Mouse (Mus musculus): ENCODE results near the gene Zfhx3.

Gene Zfhx3

DNA sequence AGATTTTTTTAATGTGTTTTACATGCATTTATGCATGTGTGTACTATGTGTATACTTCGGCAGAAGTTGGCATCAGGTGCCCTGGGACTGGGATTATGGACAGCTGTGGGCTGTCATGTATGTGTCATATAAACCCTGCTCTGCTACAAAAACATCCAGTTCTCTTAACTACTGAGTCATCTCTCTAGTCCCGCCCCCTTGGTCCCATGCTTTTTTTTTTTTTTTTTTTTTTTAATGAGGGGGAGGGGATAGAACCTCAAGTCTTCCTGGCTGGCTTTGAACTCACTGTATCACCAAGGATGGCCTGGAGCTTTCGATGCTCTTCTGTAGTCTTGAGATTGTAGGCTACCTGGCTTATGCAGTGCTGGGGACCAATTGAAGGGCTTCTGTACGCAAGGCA, 827.9 kb downstream of the Zfhx3 start:
- in situ Hi-C loops (cut with MboI; ENCODE audit: low sequenced_read_pairs) = no loop called here

DNA sequence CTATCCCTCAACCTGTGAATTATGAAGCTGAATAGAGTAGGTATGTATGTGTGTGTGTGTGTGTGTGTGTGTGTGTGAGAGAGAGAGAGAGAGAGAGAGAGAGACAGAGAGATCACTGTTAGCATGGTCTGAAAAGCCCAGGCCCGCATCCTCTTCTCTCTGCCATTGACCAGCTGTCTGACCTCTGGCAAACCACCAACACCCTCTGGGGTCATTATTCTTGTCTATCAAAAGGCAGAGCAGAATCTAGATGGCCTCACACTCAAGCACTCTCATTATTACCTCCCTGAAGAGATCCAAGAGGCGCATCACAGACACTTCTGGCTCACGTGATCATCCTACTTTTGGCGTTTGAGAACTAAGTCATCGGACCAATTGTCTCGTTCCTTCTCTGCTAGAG, 831.0 kb downstream of the Zfhx3 start:
- in situ Hi-C loops (cut with MboI; ENCODE audit: low sequenced_read_pairs) = no loop called here

DNA sequence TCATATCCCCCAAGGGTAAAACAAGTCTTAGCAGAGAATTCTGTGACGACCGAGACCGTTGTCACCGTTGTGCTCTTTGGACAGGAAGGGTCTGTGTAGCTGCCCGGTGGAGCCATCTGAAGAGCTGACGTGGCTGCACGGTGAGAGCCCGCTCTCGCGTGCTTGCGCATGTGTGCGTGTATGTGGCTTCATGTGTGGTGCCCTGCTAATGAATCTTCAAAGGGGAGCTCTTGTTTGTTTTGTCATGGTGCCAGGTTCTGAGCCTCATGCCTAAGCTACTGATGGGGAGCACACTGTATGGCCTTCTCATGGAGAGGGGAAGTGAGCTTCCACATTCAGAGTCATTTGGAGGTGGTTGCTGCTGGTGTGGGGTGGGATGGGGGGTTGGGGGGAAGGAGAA, 835.6 kb downstream of the Zfhx3 start:
- in situ Hi-C loops (cut with MboI; ENCODE audit: low sequenced_read_pairs) = no loop called here

DNA sequence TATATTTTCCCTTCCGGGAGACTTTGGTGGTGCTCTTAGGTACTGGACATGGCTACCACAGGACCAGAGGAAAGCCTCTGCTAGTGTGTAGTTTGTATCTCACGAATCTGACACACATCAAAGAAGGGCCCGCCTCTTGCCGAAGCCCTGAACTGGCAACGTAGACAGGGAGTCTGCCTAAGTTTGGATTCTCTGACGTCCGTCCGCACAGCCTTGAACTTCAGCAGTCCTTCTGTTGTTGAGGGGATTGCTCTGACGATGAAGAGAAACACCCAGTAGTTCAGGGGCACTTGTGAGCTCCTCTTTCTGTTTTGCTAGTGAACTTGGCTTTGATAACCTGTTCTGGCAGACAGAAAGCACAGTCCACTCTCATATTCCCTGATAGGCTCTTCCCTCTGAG, 836.1 kb downstream of the Zfhx3 start:
- in situ Hi-C loops (cut with MboI; ENCODE audit: low sequenced_read_pairs) = no loop called here

DNA sequence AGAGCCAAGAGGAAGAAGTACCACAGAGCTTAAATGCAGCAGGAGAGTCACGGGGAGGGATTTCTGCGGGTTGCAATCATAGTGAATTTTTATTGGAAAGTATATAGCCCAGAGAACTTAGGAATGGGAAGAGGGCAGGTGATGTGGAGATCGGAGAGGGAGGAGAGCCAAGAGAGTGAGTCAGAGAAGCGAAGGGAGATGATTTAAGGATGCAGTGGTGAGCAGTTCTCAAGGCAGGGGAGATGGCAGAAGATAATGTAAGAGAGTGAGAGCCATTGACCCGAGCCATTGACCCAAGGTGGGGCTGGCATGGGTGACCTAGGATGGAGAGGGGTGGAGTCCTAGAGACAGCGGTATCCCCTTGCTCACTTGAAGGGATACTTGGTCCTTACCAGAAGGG, 838.3 kb downstream of the Zfhx3 start:
- in situ Hi-C loops (cut with MboI; ENCODE audit: low sequenced_read_pairs) = no loop called here

DNA sequence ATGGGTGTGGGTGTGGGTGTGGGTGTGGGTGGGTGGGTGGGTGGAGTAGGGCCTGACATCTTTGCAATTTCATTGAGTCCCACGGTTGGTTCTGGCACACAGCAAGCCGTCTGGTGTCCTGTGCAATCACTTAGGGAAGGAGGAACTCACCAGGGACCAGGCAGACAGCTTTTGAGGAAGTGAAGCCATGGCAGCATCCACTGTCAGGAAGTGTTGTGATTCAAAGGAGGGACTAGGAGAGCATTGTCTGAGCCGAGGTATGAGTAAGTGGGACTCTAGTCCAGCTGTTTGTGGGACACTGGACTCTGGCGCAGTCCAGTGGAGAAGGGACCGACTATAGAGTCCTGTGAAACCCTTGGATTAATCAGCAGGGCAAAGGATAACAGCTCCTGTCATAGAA, 838.7 kb downstream of the Zfhx3 start:
- in situ Hi-C loops (cut with MboI; ENCODE audit: low sequenced_read_pairs) = no loop called here

DNA sequence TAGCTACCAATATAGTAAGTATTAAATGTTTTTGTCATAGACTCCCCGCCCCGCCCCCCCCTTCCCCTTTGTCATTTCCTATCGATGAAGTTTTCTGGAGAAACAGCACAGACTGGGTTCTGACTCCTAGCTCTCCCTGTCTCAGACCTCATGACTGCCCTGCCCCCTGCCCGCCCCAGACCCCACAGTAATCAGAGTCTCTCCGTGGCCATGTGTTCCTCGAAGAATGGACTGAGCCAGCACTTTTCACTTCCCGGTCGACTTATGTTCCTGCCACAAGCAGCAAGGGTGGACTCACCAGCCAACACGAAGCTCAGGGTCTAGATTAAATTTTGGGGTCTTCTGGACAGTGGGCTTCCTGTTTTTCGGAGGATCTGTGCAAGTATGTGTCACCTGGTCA, 840.7 kb downstream of the Zfhx3 start:
- in situ Hi-C loops (cut with MboI; ENCODE audit: low sequenced_read_pairs) = no loop called here

DNA sequence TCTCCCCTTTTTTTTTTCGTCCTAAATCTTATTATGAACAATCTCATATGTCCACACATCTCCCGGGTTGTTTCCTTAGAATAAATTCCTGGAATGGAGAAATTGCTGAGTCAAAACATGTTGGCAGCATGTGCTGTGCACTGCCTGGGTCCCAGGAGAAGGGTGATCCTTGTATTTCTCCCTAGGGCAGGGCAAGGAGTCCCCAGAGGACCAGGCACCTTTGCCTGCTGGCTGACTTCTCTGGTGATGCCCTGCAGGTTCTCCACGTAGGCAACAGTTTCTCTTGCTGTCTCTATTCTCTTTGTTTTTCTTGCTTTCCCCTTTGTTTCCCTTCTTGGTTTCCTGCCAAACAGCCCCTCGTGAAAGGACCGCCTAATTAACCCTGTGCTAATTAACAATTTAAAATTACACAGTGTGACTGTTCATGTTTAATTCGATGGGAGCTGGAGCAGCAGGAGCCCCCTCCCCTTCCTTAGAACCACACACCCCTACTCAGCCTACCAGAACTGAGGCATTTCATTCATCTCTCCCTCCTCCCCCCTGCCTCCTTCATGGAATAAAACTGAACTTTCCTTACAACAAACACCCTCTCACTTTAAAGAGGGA, 845.8 kb downstream of the Zfhx3 start:
- in situ Hi-C loops (cut with MboI; ENCODE audit: low sequenced_read_pairs) = no loop called here

DNA sequence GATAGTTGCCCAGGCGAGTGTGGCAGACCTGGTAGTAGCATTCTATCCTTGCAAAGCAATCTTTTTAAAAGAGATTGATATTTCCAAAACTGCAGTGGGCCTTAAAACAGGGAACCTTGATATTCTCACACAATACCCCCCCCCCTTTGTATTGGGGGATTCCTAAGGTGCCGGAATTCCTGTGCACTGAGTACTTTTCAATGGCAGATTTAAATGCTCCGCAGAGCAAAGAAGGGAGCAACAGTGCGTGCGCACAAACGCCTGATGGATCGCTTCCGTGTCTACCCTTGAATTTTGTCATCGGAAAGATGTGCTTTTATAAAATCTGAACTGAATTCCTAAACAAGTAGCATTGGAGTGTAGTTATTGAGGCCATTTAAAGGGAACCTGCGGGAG, 846.3 kb downstream of the Zfhx3 start:
- in situ Hi-C loops (cut with MboI; ENCODE audit: low sequenced_read_pairs) = no loop called here

DNA sequence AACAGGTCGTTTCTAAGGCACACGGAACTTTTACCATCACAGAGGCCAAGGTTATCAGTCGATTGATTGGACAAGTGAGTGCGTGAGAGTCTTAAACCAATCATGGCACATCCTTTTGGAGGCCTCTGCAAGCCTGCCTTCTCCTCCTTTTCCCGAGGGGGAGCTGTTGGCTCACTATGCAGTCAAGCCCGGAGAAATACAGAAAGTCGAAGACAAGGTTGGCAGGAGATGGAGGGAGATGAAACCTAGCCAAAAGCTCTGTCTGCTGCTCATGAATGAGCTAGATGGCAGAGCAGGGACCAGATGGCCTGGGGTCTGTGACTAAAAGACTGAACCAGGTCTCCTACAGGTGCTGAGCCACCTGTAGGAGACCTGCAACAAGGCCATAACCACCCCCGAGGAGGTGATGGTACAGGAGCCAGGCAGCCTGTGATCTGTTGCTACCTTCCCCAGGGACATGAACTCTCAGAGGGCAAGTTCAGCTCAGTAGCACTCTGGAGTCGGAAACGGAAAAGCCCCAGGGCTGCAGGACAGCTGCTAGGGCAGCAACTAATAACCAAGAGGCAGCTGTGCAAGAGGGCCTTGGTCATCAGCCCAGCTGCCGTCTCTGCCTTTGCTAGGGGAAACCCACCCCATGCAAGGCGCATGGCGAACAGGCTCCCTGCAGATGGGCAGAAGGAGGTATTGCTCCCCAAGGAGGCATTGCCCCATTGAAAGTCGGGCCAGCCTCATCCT, 848.3 kb downstream of the Zfhx3 start:
- in situ Hi-C loops (cut with MboI; ENCODE audit: low sequenced_read_pairs) = no loop called here

DNA sequence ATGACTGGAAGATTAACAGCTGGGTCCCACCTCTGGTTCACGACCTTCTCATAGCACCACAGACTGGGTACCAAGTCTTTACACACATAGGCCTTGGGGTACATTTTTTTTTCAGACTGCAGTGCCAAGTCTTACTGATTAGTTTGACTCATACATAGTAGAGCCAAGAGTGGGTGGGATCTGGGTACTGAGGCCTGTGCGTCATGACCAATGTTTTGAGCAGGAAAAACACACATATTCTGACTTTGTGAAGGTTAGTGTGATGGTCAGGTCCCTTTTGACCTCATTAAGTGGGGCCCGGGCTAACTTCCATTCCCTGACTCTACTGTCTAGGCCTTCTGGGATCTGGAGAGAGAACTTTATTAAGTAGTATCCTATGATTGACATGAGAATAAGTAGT, 853.6 kb downstream of the Zfhx3 start:
- in situ Hi-C loops (cut with MboI; ENCODE audit: low sequenced_read_pairs) = no loop called here

DNA sequence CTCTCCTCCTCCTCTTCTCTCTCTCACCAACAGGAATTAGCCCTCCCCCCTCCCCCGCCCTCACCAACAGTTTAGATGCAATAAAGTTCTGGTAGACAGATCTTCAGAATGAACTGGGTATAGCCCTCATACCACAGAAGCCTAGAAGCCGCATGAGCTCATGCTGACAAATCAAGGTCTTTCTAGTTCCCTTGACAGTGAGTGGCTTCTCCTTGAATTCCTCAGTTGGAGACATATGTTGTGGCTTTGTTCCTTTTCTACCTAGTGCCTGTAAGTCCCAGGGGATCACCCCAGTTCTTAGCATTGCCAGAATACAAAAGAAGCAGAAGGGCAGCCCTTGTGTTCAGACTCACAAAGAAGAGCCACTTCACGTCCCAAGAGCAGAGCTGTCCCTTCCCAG, 854.4 kb downstream of the Zfhx3 start:
- in situ Hi-C loops (cut with MboI; ENCODE audit: low sequenced_read_pairs) = no loop called here

DNA sequence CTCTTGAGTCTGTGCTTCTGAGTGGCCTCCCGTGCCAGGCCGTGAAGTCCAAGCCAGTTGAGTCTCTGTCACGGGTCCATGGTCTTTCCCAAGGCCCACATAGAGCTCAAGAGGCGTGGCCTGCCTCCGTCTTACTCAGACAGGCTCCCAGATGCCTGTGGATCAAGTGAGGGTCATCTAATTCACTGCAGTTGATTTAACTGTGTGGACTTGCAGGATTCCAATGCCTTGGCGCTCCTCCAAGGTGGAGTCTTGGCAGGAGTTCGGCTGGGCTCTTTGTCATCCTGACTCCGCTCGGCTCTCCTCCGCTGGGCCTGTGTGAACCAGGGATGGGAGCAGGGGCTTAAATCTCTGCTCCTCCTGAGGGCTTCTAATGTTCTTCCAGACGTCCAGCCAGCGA, 855.6 kb downstream of the Zfhx3 start:
- in situ Hi-C loops (cut with MboI; ENCODE audit: low sequenced_read_pairs) = no loop called here

DNA sequence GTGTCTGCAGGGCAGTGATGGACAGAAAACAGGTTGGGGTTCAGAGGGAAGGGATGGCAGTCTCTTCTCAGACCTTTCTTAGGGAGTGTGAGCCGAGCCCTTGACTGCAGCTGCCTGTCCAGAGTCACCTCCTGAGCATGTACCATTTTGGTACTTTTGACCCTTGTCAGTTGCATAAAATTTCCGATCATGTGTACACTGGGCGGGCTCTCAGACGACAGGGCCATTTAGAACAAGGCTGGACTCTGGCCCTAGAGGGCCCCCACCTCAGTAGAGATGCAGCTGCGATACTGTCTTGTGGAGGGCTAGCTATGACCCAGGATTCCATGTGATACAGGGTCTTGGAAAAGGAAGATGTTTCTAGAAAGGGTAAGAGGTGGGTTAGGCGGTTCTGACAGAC, 856.8 kb downstream of the Zfhx3 start:
- in situ Hi-C loops (cut with MboI; ENCODE audit: low sequenced_read_pairs) = no loop called here

DNA sequence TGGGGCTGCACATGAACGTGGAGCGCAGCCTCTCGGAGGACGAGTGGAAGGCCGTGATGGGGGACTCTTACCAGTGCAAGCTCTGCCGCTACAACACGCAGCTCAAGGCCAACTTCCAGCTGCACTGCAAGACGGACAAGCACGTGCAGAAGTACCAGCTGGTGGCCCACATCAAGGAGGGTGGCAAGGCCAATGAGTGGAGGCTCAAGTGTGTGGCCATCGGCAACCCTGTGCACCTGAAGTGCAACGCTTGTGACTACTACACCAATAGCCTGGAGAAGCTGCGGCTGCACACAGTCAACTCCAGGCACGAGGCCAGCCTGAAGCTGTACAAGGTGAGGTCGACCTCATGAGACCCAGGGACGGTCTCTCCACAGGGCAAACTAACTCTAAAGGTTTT, 857.9 kb downstream of the Zfhx3 start:
- in situ Hi-C loops (cut with MboI; ENCODE audit: low sequenced_read_pairs) = no loop called here

DNA sequence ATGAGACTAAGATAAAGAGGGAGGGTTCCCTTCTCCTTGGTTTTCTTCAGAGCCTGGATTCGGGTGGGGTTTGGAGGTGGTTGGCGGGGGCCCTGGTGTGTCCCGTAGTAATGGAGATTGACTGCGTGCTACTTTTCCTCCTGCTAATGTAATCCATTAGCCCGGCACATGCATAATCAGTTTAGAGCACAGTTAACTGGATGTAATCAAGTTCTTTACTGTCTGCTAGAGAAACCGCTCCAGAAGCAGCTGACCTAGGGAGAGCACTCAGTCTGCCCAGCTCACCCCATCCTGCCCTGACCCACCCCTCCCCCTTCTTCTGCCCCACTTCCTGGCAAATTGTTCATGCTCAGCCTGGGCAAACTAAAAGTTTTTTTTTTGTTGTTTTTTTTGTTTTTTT, 860.6 kb downstream of the Zfhx3 start:
- in situ Hi-C loops (cut with MboI; ENCODE audit: low sequenced_read_pairs) = no loop called here

DNA sequence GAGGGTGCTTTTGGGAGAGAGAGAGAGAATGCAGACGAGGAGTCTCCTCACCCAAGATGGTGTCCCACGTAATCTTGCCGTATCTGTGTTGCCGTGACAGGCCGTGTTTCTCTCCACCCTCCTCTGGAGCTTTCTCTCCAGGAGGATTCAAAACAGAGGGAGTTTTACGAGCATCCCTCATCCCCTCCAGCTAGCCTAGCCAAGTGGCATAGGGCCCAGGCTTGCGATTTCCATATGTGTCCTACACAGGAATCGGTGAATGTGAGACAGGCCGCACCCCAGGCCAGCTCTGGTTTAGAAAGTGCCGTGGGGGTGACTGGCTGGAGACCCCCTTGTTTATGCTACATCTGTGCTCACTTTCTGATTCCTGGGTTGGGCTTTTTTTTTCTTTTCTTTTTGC, 869.2 kb downstream of the Zfhx3 start:
- in situ Hi-C loops (cut with MboI; ENCODE audit: low sequenced_read_pairs) = no loop called here

DNA sequence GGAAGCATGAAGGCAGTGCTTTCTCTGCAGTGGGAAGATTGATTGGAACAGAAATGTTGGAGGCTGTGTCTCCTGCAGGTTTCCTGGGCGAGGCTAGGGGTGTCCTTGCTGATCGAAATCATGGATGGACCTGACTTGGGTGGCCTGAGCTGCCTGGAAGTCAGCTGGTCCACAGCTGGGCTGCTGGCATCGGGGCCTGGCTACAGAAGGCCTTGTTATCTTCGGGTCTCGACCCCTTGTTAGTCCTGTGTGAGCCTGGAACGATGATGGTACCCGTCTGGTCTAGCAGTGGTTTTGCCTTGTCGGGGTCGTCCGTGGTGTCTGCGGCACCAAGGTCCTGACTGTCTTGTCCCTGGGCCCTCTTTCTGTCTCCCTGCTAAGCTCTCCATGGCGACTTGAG, 870.9 kb downstream of the Zfhx3 start:
- in situ Hi-C loops (cut with MboI; ENCODE audit: low sequenced_read_pairs) = no loop called here

DNA sequence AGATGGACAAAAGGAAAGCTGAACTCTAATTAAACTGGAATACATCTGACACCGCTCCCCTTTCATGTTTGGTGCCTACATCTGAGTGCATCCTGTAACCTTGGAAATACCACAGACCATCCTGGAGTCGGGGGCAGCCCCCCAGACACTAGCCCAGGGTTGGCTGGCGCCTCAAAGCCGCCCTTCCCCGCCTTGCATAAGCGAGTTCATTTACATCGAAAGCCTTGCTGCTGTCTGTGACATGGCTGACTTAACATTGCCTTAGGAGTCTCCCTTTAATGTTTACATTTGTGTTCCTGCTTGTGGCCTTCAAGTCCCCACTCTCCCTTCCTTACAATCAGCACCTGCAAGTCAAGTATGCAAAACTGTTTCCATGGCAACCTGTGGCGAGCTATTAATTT, 876.8 kb downstream of the Zfhx3 start:
- in situ Hi-C loops (cut with MboI; ENCODE audit: low sequenced_read_pairs) = no loop called here

DNA sequence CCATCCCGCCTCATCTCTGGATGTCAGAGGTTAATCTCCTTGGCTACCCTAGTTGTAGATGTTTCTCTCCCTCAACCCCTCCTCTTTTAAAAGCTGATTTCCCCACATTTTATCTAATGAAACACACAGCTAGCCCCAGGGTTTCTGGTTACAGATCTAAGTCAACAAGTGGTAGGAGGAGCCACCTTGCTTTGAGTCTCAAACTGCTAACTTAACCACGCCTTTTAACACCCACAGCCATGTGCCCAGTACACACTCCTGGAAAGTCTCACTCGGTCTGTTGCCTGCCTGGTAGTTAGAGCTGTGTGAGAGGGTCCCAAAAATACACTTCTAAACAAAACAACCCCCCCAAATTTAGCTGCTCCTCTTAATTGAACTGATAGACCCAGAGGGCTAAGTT, 877.4 kb downstream of the Zfhx3 start:
- in situ Hi-C loops (cut with MboI; ENCODE audit: low sequenced_read_pairs) = no loop called here

DNA sequence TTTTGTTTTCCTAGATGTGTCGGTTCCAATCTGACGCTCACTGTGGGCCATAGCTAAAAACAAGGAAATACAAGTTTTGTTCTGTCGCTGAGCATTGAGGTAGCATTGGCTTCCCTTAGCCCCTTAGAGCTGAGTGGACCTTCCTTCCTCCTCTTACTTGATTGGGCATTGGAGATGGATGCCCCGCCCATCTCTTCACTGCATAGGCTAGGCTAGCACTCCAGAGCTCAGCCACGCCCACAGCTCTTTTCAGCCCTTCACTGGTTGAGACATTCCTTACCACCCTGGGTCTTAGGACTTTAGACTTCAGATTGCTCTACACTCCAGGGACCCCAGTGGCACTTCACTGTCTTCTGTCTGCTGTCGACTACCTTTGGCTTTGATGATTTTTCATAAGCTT, 878.2 kb downstream of the Zfhx3 start:
- in situ Hi-C loops (cut with MboI; ENCODE audit: low sequenced_read_pairs) = no loop called here

DNA sequence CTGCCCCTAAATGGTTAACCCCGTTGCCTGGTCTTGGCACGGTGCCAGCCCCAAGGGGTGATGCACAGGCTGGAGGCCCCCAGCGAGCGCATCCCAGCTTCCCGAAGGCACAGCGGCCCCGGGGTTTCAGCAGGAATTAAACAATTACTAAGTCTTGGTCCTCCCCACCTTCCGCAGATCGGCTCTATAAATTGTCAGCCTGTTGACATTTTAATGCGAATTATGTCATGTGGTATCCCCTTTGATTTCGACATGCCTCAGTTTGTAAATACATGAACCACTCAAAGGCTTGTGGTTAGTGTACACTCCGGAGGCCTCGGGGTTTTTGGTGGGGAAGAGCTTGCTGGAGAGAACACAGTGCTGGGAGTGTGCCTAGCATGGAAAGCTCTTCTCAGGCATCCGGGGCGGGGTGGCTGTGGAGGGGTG, 880.4 kb downstream of the Zfhx3 start:
- in situ Hi-C loops (cut with MboI; ENCODE audit: low sequenced_read_pairs) = no loop called here

DNA sequence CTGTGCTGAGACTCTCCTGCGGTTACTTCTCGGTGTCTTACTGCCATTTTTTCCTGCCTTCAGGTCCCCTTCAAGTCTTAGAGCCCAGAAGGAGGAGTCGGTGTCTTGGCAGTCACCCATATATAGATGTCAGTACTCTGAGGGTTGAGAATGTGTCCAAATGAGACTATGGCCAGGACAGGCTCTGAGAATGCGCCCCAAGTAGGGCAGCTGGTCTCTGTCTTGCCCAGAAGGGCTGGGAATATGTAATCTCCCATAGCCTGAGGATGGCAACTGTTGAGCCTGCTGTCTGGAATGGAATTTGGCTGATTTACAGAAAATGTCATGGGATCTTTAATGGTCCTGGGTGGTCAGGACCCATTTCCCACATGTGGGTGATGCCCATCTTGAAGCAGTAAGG, 881.6 kb downstream of the Zfhx3 start:
- in situ Hi-C loops (cut with MboI; ENCODE audit: low sequenced_read_pairs) = no loop called here
